Mouse (Mus musculus) spleen, adult 2 months (tissue): Measurements from ENCODE around the gene Zfp770. TPM values are rescaled to one million over a fixed set of nuclear protein-coding genes. Genes with fewer than 3 reads are reported as not detected.

Experiments
- DNase-seq, 2 experiments: peaks; one replicate each; pipeline versions ENCODE4 v3.0.0 to v3.0.0-alpha.2; 2012 to 2021; ENCODE audit warnings: low spot score in 2 of 2, low read depth in 1 of 2
- H3K27ac ChIP-seq: fragments of 200-500 bp; 2 replicates; pipeline ENCODE4 v1.5.1; 2012; ENCODE audit warnings: low read length, inconsistent platforms; ENCODE audit not compliant: insufficient read depth
- H3K27me3 ChIP-seq: fragments of 200-500 bp; 2 replicates; pipeline ENCODE4 v1.6.1; 2012; ENCODE audit warnings: mild to moderate bottlenecking, moderate library complexity, low read length, inconsistent platforms; ENCODE audit not compliant: control insufficient read depth, insufficient read depth
- H3K36me3 ChIP-seq: fragments of 200-500 bp; 2 replicates; pipeline ENCODE4 v1.6.1; 2012; ENCODE audit warnings: mild to moderate bottlenecking, low read length, inconsistent platforms; ENCODE audit not compliant: control insufficient read depth, insufficient read depth
- H3K4me1 ChIP-seq: fragments of 200-500 bp; 2 replicates; pipeline ENCODE4 v1.6.1; 2011; ENCODE audit warnings: inconsistent platforms; ENCODE audit not compliant: control insufficient read depth, insufficient read depth, insufficient read length
- H3K4me3 ChIP-seq: fragments of 200-500 bp; 2 replicates; pipeline ENCODE4 v1.5.1; 2011; ENCODE audit warnings: mild to moderate bottlenecking, inconsistent platforms; ENCODE audit not compliant: insufficient read depth, insufficient read length; ENCODE audit errors: extremely low read depth
- CTCF ChIP-seq: fragments of 200-500 bp; IDR thresholded peaks from 2 replicates; pipeline ENCODE4 v1.5.1; 2011; ENCODE audit warnings: mild to moderate bottlenecking, inconsistent platforms; ENCODE audit not compliant: insufficient read depth, insufficient read length, insufficient replicate concordance; ENCODE audit errors: extremely low read depth
- POLR2A ChIP-seq: fragments of 200-500 bp; IDR thresholded peaks from 2 replicates; pipeline ENCODE4 v1.6.1; 2011; ENCODE audit warnings: low read depth, low read length, inconsistent platforms
- WGBS: fragments of 180-500 bp; shearing (Covaris S2); methylation state at CpG from one replicate; pipeline ENCODE4 v1.1.7; 2018; 5-methylcytosine and 5-hydroxymethylcytosine counted together
- polyA plus RNA-seq: library from polyadenylated mRNA; depleted of rRNA; stranded (reverse); fragments of >200 nt; gene quantifications from 2 replicates; pipeline ENCODE4 v1.2.3, GENCODE M21; 2012; rRNA removed

Zfp770 gene
- polyA plus RNA-seq, 1 experiment, result 0.63 TPM

DNA sequence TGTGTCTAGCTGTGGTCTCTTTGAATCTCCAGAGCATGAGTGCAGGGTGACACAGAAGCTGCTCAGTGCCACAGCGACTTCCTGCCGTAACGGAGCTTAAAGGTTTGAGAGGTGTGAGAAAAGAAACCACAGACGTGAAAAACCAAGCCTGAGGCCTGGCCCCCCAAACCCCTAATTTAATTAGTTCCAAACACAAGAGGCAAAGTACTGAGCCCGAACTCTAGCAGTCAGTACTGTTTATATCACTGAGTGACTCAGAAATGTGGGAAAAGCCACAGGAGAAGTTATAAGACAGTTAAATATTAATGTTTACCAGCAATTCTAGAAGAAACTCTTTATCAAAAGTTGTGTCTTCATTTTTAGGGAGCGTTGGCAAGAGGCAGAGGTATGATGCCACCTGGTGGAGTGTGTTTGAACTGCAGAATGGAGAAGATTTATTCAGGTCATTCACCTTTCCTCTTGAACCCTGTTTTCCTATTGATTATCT is 55.9 kb downstream of the Zfp770 start:
- H3K4me1 ChIP-seq, result peaks cover 5% of the 10 kb centered on the region; the same call in 1 of the 2 replicates
- no peak overlapping the region for H3K4me3 ChIP-seq
- peak; percentile 22 to 58 for DNase-seq
- TF ChIP-seq CTCF (peak; percentile 45; the same call in 1 of the 2 replicates), POLR2A (no peak)
- H3K27me3 ChIP-seq, result no peaks in the 10 kb centered on the region
- peaks cover 53% of the 10 kb centered on the region for H3K36me3 ChIP-seq
- WGBS, result 56% methylated on average over 6 of the region's 6 CpGs
- H3K27ac ChIP-seq, result no peak overlapping the region

DNA sequence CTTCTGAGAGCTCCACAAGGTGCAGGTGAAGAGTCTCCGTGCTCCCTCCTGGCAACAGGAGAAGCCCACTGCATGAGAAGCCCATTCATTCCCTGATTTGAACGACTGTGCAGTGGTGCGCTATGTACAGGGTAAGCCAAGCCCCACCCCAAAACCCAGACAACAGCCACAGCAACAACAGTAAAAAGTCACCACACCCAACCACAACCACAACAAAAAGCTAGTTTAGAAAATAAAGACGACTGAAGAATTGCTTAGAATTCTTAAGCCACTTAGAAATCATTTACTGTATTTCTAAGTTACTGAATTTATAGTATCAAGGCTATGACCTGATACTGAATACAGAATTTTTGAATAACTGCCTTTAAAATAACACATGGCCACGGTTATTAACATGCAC is 56.4 kb downstream of the Zfp770 start:
- Histone ChIP-seq H3K4me3 (no peak overlapping the region), H3K36me3 (peaks cover 52% of the 10 kb centered on the region), H3K27me3 (no peaks in the 10 kb centered on the region), H3K4me1 (peaks cover 5% of the 10 kb centered on the region; the same call in 1 of the 2 replicates), H3K27ac (peak overlapping the region; percentile 21; the same call in 1 of the 2 replicates)
- peak; percentile 24 to 44 for DNase-seq
- TF ChIP-seq CTCF (no peak), POLR2A (no peak)
- WGBS, result 62% methylated on average over 5 of the region's 5 CpGs

DNA sequence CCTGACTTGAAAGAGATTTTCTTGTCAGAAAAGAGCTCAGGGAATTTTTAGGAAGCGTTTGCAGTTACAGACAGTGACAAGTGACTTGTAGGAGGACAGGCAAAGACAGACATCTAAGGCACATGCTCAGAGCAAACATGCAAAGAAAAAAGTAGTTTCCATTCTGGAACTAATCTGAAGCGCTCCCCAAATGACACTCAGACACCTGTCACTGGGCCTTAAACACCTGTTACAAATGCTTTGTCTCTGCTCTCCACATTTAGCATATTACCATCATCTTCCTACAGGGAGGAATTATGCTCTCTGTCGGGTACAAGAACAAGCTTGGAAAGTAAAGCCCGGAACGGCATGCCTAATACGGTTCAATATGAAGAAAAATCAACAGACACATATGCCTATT is 57.4 kb downstream of the Zfp770 start:
- Histone ChIP-seq H3K4me1 (peaks cover 5% of the 10 kb centered on the region; the same call in 1 of the 2 replicates), H3K36me3 (peaks cover 51% of the 10 kb centered on the region), H3K4me3 (no peak overlapping the region), H3K27me3 (no peaks in the 10 kb centered on the region), H3K27ac (no peak overlapping the region)
- no peak for TF ChIP-seq CTCF
- no peak for TF ChIP-seq POLR2A
- 91% methylated on average over 6 of the region's 6 CpGs for WGBS
- no peak for DNase-seq

Other genes starting within 250 kb of the Zfp770 start
- not detected in 2 replicates for gene Gjd2, start 187.8 kb downstream of the Zfp770 start, polyA plus RNA-seq
- 0.23 and 2.1 TPM in 2 replicates for gene Actc1, start 147.9 kb downstream of the Zfp770 start, polyA plus RNA-seq
- 16.0 and 17.4 TPM in 2 replicates for gene Aqr, start 14.4 kb downstream of the Zfp770 start, polyA plus RNA-seq